Mouse (Mus musculus): ENCODE measurements around the gene Zap70. TPM values are rescaled to one million over a fixed set of nuclear protein-coding genes. Genes with fewer than 3 reads are reported as not detected.
A peak's percentile ranks its signal among the peaks of the same experiment; 100 is the strongest.

Gene Zap70
- polyA plus RNA-seq (2015; fragmentation: Nextera tagmentation; extraction: Ambion mirVana), result 0.79 and 1.5 TPM in 2 replicates

DNA sequence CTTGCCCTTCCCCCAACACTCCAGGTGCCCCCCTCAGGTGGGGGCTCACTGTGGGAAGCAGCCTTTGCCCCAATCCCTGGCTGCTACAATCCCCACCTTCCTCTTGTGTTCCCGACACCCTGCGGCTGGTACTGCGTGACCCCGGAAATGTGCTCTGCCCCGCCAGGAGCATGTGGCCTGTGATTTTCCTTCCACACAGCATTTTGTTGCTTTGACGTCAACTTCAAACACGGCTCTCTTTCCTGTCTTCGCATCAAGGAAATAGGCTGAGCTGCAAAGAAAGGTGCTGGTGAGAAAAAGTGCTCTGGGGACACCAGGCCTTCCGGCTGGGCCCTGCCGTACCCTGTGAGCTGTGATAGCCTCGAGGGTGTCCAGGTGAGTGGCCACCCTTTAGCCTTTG, at the start of gene Zap70:
Gene Zap70 (plus strand): TSS at position 231 of the 400 bp plus-strand sequence.
- 69% methylated on average over 11 of the region's 11 CpGs for WGBS
- H3K9me3 ChIP-seq, result no peaks in the 10 kb centered on the region
- H3K36me3 ChIP-seq, result no peaks in the 10 kb centered on the region
- no peak within 1 kb of the TSS for H3K4me3 ChIP-seq
- H3K4me1 ChIP-seq, result no peaks in the 10 kb centered on the region
- H3K27me3 ChIP-seq, result no peaks in the 10 kb centered on the region
- no peak within 1 kb of the TSS for H3K4me2 ChIP-seq
- H3K9ac ChIP-seq, result no peak within 1 kb of the TSS
- H3K27ac ChIP-seq, result no peak within 1 kb of the TSS
- ATAC-seq (ENCODE audit: borderline replicate concordance, extremely low read depth, low FRiP score, low TSS enrichment), result no peak

DNA sequence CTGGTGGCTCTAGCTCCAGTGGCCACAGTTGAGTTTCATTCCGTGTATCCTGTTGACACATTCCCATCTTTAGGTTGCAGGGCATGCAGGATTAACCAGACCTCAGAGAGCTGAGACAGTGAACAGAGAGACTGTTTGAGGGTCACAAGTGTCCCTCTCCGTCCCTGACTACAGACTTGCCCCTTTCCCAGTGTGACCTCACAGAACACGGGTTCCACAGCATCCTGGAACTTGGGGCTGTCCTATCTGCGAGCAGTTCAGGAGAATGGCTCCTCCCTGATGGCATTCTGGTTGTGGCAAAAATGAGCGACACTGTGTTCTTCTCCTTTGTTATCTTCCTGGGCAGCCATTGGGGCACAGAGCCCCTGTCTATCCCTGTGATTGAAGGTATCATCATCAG, 47.3 kb upstream of the Zap70 start, which contains the start of gene Actr1b:
Gene Actr1b (minus strand): TSS at position 112 of the 400 bp plus-strand sequence.
- ATAC-seq (ENCODE audit: borderline replicate concordance, extremely low read depth, low FRiP score, low TSS enrichment), result no peak
- Histone ChIP-seq H3K4me2 (no peak within 1 kb of the TSS), H3K27me3 (no peaks in the 10 kb centered on the region)

DNA sequence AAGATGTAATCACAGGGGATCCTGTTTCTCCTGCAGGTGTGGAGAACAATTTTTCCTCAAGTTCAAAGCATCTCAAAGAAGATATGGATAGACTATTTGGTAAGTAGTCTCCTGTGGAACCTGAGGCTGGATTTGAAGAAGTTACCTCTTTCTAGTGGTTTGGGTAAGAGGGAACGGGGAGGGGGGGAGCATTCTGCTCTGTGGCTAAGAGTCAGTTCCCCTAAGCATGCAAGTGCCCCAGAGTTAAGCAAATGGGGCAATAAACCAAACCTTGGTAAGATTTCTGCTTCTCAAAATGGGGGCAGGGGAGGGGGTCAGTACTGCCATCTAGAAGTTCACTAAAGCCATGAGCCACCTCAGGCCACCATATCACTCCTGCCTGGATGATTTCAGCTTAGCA, 42.8 kb upstream of the Zap70 start:
- Histone ChIP-seq H3K36me3 (no peaks in the 10 kb centered on the region), H3K27ac (no peak overlapping the region)
- WGBS, result 96% methylated on average over 1 of the region's 1 CpGs

More for the DNA sequence above, 47.3 kb upstream of the Zap70 start, which contains the start of gene Actr1b:
- Histone ChIP-seq H3K4me3 (no peak within 1 kb of the TSS), H3K9ac (no peak within 1 kb of the TSS), H3K36me3 (no peaks in the 10 kb centered on the region), H3K4me1 (no peaks in the 10 kb centered on the region), H3K9me3 (no peaks in the 10 kb centered on the region), H3K27ac (no peak within 1 kb of the TSS)
- 84% methylated on average over 5 of the region's 5 CpGs for WGBS

DNA sequence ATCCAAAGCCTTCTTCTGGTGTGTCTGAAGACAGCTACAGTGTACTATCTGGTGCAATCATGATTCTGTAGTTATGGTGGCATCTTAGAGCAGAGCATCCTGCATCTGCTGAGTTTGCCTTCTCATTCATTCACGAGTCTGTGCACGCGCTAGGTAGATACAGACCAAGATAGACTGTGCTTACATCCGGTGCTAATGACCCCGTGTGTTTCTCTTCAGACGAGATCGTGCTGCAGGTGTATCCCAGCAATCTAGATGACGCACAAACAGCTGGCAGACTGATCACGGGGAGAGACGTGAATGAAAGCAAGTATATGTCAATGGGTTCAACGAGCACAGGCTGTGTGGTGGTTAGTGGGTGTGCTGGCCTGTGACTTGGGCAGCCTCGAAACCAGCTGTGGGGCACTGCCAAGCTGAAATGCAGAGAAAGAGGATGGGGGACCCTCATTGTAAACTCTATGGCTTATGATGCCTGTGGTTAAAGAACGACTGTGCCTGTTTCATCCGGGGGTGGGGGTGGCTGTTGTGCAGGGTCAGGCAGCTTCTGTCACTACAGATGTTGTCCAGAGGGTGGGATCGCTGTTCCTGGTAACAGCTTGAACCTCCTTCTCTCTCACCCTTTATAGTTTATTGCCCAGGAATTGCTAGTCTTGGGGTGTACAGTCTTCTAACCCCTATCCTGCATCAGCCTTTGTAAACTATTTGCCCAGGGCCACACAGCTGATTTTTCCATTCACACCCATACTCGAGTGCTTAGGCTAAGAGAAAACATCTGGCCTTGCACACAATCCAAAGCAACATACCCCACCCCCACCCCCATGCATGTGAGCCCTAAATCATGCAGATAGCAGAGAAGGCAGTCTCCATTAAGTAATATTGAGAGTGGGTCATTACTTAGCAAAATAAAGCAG, 38.2 kb upstream of the Zap70 start:
- Histone ChIP-seq H3K4me3 (no peak overlapping the region), H3K4me2 (no peak overlapping the region), H3K27ac (no peak overlapping the region), H3K4me1 (no peaks in the 10 kb centered on the region), H3K9me3 (no peaks in the 10 kb centered on the region), H3K27me3 (no peaks in the 10 kb centered on the region), H3K9ac (no peak overlapping the region), H3K36me3 (no peaks in the 10 kb centered on the region)
- 60% methylated on average over 16 of the region's 16 CpGs for WGBS
- peak; percentile 55; the same call in 1 of the 2 replicates for ATAC-seq (ENCODE audit: borderline replicate concordance, extremely low read depth, low FRiP score, low TSS enrichment)

More for the DNA sequence above, 42.8 kb upstream of the Zap70 start:
- ATAC-seq (ENCODE audit: borderline replicate concordance, extremely low read depth, low FRiP score, low TSS enrichment), result no peak
- Histone ChIP-seq H3K27me3 (no peaks in the 10 kb centered on the region), H3K9ac (no peak overlapping the region), H3K4me2 (no peak overlapping the region), H3K4me1 (no peaks in the 10 kb centered on the region), H3K4me3 (no peak overlapping the region), H3K9me3 (no peaks in the 10 kb centered on the region)

DNA sequence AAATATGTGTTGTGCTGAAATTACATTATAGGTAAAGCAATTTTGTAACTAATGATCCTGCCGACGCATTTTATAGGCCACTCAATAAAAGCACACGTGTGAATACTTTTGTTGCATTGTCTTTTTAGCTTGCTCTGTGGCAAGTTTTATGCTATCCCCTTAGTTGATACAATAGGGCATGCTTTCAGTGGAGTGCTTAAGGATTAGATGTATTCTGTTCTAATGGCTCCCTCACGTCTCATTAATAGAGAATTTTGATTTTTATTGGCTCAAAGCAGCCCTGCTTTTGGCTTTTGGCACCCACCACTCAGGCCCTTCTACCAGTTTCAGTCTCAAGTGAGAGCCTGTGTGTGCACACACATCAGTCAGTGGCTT, 37.6 kb upstream of the Zap70 start:
- ATAC-seq (ENCODE audit: borderline replicate concordance, extremely low read depth, low FRiP score, low TSS enrichment), result no peak
- Histone ChIP-seq H3K27ac (no peak overlapping the region), H3K4me1 (no peaks in the 10 kb centered on the region), H3K9me3 (no peaks in the 10 kb centered on the region), H3K4me2 (no peak overlapping the region), H3K36me3 (no peaks in the 10 kb centered on the region), H3K4me3 (no peak overlapping the region), H3K9ac (no peak overlapping the region), H3K27me3 (no peaks in the 10 kb centered on the region)
- WGBS, result 73% methylated on average over 4 of the region's 4 CpGs

DNA sequence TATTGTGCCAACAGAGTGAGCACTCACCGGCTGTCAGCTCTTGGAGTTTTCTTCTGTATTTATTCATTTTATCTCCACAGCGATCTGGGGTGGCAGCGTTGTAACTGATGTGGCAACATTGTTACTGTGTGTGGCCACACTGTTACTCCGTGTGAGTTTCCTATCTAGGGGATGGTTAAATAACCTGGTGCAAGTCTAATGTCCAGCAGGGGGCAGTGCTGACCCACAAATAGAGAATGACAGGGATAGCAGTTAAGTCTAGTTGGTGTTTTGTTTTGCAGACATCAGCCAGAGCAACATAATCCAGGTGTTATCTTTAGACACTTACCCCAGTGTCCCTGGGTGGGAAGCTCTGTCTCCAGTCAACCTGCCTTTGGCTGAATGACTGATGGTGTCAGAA, 24.3 kb upstream of the Zap70 start:
- no peak overlapping the region for H3K4me3 ChIP-seq
- H3K4me2 ChIP-seq, result no peak overlapping the region
- no peaks in the 10 kb centered on the region for H3K36me3 ChIP-seq
- H3K4me1 ChIP-seq, result no peaks in the 10 kb centered on the region
- no peak overlapping the region for H3K27ac ChIP-seq
- H3K9ac ChIP-seq, result no peak overlapping the region
- no peaks in the 10 kb centered on the region for H3K9me3 ChIP-seq
- H3K27me3 ChIP-seq, result no peaks in the 10 kb centered on the region; the same call in 1 of the 2 replicates
- ATAC-seq (ENCODE audit: borderline replicate concordance, extremely low read depth, low FRiP score, low TSS enrichment), result no peak
- WGBS, result 12% methylated on average over 4 of the region's 4 CpGs

DNA sequence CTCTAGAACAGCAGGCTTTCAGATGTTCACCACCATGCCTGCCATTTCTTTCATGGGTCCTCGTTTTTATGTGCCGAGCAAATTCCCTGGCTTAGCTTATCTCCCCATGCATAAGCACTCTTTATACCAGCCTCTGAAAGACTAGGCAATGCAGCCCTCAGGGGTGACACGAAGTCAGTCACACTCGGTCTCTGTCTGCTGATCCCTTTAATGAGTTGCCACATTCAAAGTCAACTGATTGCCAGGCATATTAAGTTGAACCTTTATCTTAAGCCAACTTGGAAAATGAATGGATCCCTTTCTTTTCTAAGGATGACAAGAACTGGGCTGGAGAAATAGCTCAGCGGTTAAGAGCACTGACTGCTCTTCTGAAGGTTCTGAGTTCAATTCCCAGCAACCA, 22.4 kb upstream of the Zap70 start:
- ATAC-seq (ENCODE audit: borderline replicate concordance, extremely low read depth, low FRiP score, low TSS enrichment), result no peak
- Histone ChIP-seq H3K27me3 (peaks cover 5% of the 10 kb centered on the region), H3K4me1 (0 out of 2 replicates have a peak, but pooled peaks cover 2% of the 10 kb centered on the region), H3K4me2 (no peak overlapping the region), H3K27ac (no peak overlapping the region), H3K9ac (no peak overlapping the region), H3K9me3 (no peaks in the 10 kb centered on the region), H3K36me3 (no peaks in the 10 kb centered on the region), H3K4me3 (no peak overlapping the region)
- 69% methylated on average over 5 of the region's 5 CpGs for WGBS

DNA sequence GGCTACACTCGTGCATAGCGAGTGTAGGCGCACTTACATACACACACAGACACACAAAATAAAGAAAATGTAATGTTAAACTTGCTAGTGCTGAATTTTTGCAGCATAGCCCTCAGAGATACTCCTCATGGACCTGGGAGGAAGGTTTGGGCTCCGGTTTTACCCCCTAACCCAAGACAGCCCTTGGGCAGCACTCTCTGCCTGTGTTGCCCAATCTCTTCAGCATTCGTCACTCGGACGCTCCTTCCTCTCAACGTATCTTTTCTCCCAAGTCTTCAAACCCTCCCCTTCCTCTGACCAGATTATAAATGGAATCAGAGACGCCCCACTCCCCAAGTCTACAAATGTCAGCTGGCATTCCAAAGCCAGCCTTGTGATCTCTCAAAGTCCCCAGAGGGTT, 18.6 kb upstream of the Zap70 start:
- no peaks in the 10 kb centered on the region for H3K9me3 ChIP-seq
- 0 out of 2 replicates have a peak, but pooled peaks cover 6% of the 10 kb centered on the region for H3K4me1 ChIP-seq
- no peak for ATAC-seq (ENCODE audit: borderline replicate concordance, extremely low read depth, low FRiP score, low TSS enrichment)
- H3K36me3 ChIP-seq, result no peaks in the 10 kb centered on the region
- peaks cover 8% of the 10 kb centered on the region for H3K27me3 ChIP-seq
- no peak overlapping the region for H3K4me3 ChIP-seq
- H3K9ac ChIP-seq, result no peak overlapping the region
- H3K27ac ChIP-seq, result no peak overlapping the region
- H3K4me2 ChIP-seq, result no peak overlapping the region
- 63% methylated on average over 9 of the region's 9 CpGs for WGBS

DNA sequence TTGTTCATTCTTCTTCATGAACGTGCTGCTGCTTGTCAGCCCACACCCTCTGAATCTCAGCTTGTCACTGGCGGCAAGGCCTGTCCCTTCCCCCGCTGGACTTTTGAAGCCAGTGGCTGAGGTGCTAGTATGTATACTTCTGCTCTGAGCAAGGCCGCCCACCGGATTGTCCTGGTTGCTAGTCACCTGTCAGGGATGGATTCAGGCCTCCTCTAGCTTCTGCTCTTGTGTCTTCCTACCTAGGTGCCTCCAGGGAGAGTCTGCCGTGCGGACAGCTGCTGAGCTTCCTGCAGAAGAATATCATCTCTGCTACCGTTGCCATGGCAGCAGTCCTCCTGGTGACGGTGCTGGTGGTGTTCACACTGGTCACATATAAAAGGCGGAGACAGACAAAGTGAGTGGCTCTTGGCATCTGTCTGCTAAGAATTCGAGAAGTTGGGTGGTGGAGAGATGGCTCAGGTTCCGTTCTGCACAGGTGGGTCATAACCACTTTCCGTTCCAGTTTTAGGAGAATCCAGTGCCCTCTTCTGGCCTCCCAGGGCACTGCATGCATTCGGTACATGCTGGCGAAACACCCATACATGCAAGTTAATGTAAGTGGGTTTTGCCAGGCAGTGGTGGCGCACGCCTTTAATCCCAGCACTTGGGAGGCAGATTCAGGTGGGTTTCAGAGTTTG, 17.2 kb upstream of the Zap70 start:
- 0 out of 2 replicates have a peak, but pooled peaks cover 6% of the 10 kb centered on the region for H3K4me1 ChIP-seq
- 14% methylated on average over 17 of the region's 17 CpGs for WGBS
- H3K36me3 ChIP-seq, result no peaks in the 10 kb centered on the region
- peak overlapping the region; percentile 36 for H3K4me2 ChIP-seq
- H3K9ac ChIP-seq, result no peak overlapping the region
- H3K27ac ChIP-seq, result no peak overlapping the region
- no peak for ATAC-seq (ENCODE audit: borderline replicate concordance, extremely low read depth, low FRiP score, low TSS enrichment)
- peaks cover 8% of the 10 kb centered on the region for H3K27me3 ChIP-seq
- H3K4me3 ChIP-seq, result peak overlapping the region; percentile 13
- no peaks in the 10 kb centered on the region for H3K9me3 ChIP-seq

DNA sequence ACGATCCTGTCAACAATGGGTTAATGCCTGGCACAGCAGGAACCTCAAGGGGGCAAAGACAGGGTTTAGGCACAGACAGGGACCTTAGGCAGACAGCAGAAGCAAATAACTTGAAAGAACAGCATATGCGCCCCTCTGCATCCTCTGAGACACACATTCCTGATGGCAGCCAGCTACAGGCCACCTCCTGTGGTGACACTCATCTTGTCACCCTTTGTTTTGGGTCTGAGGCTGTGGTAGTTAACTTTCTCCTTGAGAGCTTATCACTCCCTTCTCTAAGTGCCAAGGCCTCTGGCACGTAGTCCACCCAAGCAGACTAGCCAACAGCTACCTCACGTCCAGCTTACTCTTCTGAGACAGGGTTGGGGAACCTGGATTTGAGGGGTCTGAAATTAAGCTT, 15.9 kb upstream of the Zap70 start:
- WGBS, result 47% methylated on average over 4 of the region's 4 CpGs
- ATAC-seq (ENCODE audit: borderline replicate concordance, extremely low read depth, low FRiP score, low TSS enrichment), result no peak
- Histone ChIP-seq H3K36me3 (no peaks in the 10 kb centered on the region), H3K9me3 (no peaks in the 10 kb centered on the region), H3K9ac (no peak overlapping the region), H3K27ac (no peak overlapping the region), H3K4me3 (no peak overlapping the region), H3K4me1 (0 out of 2 replicates have a peak, but pooled peaks cover 6% of the 10 kb centered on the region), H3K4me2 (no peak overlapping the region), H3K27me3 (peaks cover 8% of the 10 kb centered on the region)

DNA sequence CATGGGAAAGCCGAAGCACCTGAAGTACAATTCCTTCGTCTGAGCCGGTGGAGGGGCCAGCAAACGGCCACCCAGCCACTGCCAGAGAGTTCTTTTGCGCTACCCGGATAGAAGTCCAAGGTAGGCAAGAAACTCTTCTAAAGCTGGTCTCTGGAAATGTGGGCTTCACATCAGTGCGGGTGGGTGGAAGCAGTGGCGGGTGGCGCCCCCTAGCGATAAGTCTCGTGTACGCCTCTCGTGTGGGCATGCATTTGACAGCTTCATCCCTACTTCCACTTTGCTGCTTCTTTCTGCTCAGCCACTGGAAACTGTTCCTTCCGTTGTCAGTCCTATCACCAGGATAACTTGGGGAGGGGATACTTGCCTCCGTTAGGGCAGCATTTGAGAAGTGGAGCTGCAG, 15.1 kb upstream of the Zap70 start:
- H3K27ac ChIP-seq, result no peak overlapping the region
- no peak overlapping the region for H3K4me3 ChIP-seq
- H3K4me2 ChIP-seq, result no peak overlapping the region
- 42% methylated on average over 15 of the region's 15 CpGs for WGBS
- H3K27me3 ChIP-seq, result peaks cover 8% of the 10 kb centered on the region; the same call in 1 of the 2 replicates
- H3K4me1 ChIP-seq, result 0 out of 2 replicates have a peak, but pooled peaks cover 6% of the 10 kb centered on the region
- no peaks in the 10 kb centered on the region for H3K9me3 ChIP-seq
- H3K36me3 ChIP-seq, result no peaks in the 10 kb centered on the region
- ATAC-seq (ENCODE audit: borderline replicate concordance, extremely low read depth, low FRiP score, low TSS enrichment), result no peak
- no peak overlapping the region for H3K9ac ChIP-seq
